Mouse (Mus musculus) olfactory bulb, adult 2 months (tissue): ENCODE results near the gene Wdr17.

Experiments
- CTCF ChIP-seq: fragments of 200-500 bp; IDR thresholded peaks from 2 replicates; pipeline ENCODE4 v1.5.1; 2012; ENCODE audit warnings: low read depth, mild to moderate bottlenecking, low read length, moderate library complexity; ENCODE audit not compliant: insufficient read depth
- POLR2A ChIP-seq: fragments of 200-500 bp; IDR thresholded peaks from 2 replicates; pipeline ENCODE4 v1.6.1; 2012; ENCODE audit warnings: mild to moderate bottlenecking, low read depth, low read length, moderate library complexity; ENCODE audit not compliant: insufficient read depth

DNA sequence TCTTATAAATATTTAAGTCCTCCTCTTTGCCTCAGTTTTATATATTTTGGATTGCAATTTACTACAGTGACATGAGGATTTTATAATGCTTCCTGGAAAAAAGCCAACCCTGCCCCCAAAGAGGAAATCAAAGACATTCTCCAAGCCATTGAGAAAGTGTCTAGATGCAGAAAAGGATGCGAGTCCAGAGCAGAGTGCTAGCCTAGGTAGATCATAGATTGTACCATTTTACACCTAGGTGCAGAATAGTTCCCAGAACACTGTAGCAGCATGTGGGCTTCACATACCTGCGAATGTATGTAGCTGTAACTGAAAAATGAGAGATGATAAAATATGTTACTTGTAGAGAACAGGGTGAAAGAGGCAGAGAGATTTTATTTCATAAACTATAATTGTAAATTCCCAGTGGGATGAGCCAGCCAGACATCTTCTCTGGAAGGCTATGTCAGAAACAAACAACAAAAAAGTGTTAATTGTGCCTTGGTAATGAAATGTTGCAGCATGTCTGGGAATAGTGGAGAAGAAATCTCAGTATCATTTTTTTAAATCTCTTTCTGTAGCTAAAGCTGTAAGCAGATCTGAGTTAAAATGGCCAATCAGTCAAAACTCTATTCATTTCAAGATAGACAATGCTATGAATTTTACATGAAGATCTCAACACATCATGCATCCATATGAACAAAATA is 7.8 kb upstream of the Wdr17 start:
- TF ChIP-seq POLR2A (no peak), CTCF (no peak)
